Mouse (Mus musculus) small intestine, adult 2 months (tissue): ENCODE measurements around the gene Dbx2.

ENCODE experiments used
- CTCF ChIP-seq: fragments of 200-500 bp; IDR thresholded peaks from 2 replicates; pipeline ENCODE4 v1.5.1; 2012; ENCODE audit warnings: low read depth, mild to moderate bottlenecking, control low read depth, inconsistent platforms, low read length, moderate library complexity, mixed read lengths; ENCODE audit not compliant: insufficient replicate concordance, insufficient read length; ENCODE audit errors: extremely low read depth
- POLR2A ChIP-seq: fragments of 200-500 bp; IDR thresholded peaks from 2 replicates; pipeline ENCODE4 v1.6.1; 2012; ENCODE audit warnings: low read depth, mild to moderate bottlenecking, control low read depth, inconsistent platforms, low read length, moderate library complexity

DNA sequence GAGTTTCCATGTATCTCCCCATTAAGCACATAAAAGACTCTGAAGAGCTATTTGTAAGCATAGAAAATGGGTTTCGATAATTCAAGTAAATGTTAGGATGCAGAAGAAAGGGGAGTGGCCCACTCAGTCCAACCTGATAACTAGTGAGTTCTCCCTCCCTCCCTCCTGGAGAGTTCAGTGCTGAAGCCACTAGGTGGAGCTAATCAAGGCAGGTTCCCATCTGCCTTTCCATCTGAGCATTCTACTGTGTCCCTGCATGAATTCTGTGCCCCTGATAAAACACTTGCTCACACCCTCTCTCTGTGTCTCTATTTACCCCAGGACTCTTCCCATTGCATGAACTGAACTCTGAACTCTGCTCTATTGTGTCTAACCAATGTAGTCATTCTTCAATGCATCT is 57.1 kb downstream of the Dbx2 start:
- peak; percentile 22; the same call in 1 of the 2 replicates for TF ChIP-seq CTCF
- no peak for TF ChIP-seq POLR2A
